Mouse (Mus musculus): ENCODE results near the gene Nell1.
"Not testable (repeated sequence)": the region's sequence is repeated elsewhere in the genome, so short reads cannot be mapped to it uniquely, and the experiment has no call there.

The Nell1 gene

DNA sequence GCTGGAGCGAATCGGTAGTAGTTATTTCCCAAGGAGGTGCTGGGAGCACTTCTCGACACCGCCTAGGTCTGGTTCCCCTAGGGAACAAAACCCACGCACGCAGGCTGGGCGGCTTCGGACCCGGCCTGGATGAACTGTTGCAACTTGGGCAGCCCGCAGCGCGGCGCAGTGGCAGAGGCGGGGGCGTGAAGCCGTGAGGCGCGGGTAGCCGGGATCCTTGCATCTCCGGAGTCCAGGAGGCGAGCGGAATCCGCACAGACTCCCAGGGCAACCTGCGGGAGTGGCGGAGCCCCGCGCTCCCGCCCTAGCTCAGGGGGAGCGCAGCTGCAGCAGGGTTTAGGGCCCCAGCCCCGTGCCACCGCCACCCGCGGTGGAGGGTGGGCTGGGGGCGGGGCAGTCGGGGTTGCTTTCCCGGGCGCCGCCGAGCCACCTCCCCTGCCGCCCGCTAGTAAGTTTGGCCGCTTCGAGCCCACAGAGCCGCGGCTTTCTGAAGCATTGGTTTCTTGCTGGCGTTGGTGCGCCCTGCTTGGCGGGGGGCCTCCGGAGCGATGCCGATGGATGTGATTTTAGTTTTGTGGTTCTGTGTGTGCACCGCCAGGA lies at the start of gene Nell1:
Nell1 (plus strand) TSS at position 24 of the 600 bp plus-strand sequence.
- peak; percentile 49 for DNase-seq

DNA sequence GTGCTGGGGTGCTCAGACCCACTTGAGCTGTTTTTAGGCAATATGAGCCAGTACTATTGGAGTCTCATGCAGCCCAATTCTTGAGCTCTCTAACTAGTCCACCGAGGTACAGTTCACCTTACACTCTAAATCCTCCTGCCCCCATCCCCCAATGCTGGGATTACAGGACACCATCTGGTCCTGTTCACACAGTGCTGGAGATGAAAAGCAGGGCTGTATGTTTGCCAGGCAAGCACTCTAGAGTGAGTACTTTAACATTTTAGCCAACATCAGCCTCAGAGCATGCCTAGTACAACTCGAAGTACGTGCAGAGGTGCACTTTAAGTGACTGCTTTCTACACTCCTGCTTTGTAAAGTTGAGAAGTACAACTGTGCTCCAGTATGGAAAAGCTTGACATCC lies 46.1 kb upstream of the Nell1 start:
- DNase-seq, result no peak

- no peak for DNase-seq
Observed at GRCm38 (mm10) chr7:49929999-49930398, 44.7 kb upstream of the Nell1 start.

GRCm38 (mm10) chr7:49933386-49934115 lies 41.1 kb upstream of the Nell1 start:
- not testable (repeated sequence) for DNase-seq

DNA sequence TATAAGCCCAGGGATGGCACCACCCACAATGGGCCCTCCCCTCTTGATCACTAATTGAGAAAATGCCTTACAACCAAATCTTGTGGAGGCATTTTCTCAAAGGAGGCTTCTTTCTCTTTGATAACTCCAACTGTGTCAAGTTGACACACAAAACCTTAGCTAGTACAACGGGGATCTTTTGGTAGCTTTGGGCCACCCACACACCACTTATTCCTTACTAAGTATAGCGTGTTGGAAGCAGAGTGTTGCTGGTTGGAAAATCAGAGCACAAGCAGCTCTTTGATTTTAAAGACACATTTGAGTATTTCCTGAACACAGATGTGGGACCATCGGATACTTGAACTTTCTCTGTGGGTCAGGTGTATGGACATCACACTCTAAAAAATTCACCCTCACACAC lies 37.8 kb upstream of the Nell1 start:
- DNase-seq, result no peak

DNA sequence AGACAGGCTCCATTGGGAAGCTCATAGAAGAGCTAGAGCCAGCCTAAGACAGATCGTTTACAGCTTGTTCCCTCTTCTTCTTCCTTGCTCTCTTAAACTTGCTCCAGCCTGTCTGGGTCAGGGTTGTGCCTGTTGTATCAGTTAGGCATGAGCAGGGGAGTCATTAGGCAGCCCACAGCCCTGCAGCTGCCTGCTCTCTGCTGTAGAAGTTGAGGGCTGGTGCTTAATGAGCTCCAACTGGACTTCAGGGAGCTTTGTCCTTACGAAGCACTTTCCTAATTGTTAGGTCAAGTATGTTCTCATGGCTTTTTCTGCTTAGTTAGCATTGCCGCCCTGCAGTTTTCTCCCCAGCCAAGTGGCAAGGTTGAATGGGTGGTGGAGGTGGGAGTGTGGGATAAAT lies 32.6 kb upstream of the Nell1 start:
- no peak for DNase-seq

GRCm38 (mm10) chr7:49942490-49942889 lies 32.2 kb upstream of the Nell1 start:
- no peak for DNase-seq

DNA sequence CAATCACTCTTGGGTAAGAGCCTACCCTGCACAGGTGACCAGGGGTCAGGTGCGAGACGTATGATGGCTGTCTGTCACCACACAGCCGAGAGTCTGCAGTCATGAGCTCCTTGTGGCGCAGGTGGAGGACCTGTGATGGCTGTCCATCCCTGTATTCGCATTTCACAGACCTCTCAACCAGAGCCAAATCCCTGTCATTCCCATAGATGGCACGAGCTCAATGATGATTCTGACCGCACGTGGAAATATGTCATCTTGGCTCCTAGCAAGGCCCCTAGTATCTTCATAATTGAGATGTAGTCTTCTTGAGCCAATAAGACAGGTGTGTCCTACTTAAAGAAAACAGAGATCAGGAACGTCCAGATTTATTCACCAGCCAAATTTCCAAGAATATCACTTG lies 28.0 kb upstream of the Nell1 start:
- DNase-seq, result no peak

DNA sequence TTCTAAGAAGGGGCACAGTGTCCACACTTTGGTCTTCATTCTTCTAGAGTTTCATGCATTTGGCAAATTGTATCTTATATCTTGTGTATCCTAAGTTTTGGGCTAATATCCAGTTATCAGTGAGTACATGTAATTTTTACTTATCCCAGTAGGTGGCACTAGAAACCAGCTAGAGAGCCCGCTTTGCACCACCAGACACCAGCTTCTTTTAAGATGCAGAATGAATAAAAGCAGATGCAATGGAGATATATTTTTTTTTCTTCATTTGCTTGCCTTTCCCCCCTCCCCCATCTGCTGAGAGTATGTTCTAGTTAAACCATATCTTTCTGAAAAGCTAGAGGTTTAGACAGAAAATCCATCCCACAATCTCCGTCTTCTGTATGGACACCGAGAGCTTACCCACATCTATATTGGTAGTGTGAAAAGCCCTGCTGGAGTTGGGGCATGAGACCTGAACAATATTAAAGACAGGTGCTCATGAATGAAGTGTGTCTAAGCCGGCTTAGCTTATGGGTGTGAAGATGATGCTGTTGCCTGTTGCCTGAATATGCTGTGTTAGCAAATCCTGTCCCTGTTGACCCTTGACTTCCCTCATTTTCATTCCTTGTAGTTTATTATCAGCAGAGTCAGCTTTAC lies 21.0 kb upstream of the Nell1 start:
- no peak for DNase-seq

DNA sequence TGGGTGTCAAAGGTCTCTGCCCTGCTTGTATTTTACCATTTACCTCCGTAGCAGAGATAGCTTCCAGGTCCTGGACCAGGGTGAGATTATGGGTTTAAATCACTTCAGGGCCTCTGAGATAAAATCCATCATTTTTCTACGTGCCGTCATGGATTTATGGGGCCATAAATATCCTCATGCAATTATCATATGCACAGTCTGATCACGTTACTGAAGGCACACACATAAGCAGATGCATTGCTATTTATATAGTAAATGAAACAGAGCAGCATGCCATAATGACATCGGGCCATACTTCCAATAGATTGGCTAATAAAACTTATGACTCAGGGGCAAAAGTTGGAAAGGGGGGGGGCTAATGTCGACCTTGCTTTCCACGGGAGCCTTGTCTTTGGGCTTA lies 19.8 kb upstream of the Nell1 start:
- no peak for DNase-seq

DNA sequence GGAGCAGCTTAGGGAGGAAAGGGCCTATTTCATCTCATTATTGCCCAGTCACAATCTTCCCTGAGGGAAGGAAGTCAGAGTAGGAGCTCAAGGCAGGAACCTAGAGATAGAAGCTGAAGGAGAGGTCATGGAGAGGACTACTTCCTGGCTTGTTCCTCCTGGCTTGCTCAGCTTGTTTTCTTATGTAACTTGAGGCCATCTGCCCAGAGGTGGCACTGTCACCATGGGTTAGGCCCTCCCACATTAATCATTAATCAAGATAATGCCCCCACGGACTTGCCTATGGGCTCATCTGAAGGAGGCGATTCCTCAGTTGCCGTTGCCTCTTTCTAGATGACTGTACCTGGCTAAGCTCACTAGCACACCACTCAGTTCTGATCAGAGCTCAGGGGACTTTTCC lies 17.5 kb upstream of the Nell1 start:
- DNase-seq, result no peak

- DNase-seq, result no peak
Observed at GRCm38 (mm10) chr7:49963764-49964163, 10.9 kb upstream of the Nell1 start.

DNA sequence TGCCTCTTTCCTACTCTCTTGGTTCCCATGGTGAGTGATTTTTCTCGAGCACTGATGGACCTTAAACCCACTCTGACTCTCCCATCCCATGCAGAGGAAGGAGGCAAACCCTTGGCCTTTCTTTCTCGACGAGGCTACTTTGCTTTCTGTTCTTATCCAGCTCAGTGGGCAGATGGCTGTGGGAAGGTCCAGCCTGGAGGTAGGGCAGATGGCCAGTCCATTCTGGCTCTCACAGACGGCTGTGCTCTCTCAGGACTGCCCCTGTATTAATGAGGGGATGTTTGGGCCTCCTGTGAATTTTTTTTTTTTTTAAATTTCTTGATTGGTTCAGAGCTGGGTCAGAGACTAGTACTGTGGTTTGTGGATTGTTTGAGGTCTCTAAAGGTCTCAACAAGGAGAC lies 5.1 kb upstream of the Nell1 start:
- no peak for DNase-seq

- peak; percentile 65 for DNase-seq
Observed at GRCm38 (mm10) chr7:49975441-49976121, 917 bp downstream of the Nell1 start.

DNA sequence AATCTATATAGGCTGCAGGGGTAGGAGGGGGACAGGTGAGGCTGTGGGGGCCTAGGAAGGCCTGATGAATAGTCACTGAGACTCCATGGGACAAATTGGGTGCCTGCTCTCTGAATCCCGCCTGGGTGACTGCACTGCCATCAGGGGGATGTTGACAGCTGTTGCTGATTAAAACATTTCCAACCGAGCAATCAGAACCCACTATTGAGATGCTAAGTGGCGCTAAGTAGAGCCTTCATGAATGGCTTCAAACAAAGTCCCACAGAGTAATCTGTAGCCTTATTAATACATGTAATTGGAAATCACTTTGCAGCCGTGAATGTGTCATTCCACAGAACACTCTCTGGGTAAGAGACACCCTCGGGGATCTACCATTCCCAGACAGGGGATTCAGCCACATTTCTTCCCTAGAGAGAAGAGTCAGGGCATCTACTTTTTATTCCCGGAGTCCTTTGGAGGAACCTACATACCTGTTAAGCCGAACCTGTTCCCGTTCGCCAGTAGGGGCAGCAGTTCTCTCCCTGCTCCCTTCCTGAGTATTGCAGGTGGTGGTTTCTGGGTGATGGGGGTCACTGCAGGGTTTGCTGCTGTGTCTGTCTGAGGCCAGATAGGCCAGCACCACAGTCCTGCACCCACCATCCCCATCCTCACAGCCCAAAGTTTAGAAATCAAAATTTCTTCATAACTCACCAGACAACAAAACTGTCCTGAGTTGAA lies 7.0 kb downstream of the Nell1 start:
- DNase-seq, result no peak

- DNase-seq, result no peak
Observed at GRCm38 (mm10) chr7:49984698-49985097, 10.0 kb downstream of the Nell1 start.

GRCm38 (mm10) chr7:49985947-49986346 lies 11.3 kb downstream of the Nell1 start:
- DNase-seq, result no peak

- DNase-seq, result no peak
Observed at GRCm38 (mm10) chr7:49999321-49999720, 24.7 kb downstream of the Nell1 start.

DNA sequence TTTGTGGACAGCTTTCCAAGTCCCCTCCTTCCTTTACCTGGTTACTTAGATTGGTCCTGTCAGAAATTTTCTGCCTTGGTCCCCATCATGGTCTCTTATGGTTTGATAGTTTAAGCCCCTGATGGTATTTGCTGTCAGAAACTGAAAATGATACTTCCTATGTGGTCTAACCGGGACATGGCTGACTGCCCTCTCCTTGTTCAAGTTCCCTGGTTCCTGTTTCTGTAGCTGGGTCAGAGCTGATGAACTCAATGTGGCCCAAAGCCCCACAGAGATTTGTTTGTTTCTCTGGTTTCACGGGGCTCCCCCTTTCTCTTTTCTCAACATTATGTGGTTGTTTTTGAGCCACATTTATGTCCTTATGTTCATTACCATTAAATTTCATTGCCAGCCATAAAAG lies 30.6 kb downstream of the Nell1 start:
- no peak for DNase-seq

GRCm38 (mm10) chr7:50035187-50036153 lies 60.8 kb downstream of the Nell1 start:
- DNase-seq, result no peak

DNA sequence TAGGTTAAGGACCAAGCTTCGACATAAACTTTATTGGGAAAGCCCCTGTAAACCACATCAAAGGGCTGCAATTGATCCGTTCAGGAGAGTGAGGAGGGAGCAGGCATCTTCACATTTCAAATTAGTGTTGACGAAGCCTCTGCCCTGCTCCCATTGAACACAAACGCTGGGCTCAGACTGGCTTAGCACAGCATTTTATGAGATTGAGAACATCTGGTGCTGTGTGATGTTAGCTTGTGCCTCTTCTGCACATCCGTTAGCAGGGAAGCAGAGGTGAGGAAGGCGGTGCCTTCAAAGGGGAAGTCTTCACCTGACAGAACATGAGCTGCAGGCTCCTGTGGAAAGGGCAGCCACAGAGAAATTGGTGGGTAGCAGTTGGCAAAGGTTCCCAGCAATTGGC lies 66.4 kb downstream of the Nell1 start:
- no peak for DNase-seq

DNA sequence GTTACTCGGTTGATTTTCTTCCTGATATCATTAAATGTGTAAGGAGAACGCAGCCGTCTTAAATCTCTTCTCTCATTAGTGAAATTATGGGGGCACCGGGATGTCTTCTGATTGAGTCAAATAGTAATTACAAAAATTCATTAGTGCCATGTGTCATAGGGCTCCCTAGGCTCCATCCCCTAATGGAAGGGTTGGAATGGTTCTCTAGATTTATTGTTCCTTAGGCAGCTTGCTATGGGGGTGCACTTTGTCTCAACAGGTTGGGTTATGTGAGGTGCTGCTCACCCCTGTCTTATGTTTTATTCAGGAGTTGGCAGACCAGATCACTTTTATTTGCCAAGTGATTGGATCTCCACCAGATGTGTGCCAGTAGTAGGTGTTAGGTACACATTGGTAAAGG lies 75.5 kb downstream of the Nell1 start:
- no peak for DNase-seq
